Mouse (Mus musculus) B cell, adult 2 months (primary cell): ENCODE results near the gene Cadps2.

Source experiments
- DNase-seq, 2 experiments: peaks; one replicate each; pipeline ENCODE4 v3.0.0; 2022

The Cadps2 gene

DNA sequence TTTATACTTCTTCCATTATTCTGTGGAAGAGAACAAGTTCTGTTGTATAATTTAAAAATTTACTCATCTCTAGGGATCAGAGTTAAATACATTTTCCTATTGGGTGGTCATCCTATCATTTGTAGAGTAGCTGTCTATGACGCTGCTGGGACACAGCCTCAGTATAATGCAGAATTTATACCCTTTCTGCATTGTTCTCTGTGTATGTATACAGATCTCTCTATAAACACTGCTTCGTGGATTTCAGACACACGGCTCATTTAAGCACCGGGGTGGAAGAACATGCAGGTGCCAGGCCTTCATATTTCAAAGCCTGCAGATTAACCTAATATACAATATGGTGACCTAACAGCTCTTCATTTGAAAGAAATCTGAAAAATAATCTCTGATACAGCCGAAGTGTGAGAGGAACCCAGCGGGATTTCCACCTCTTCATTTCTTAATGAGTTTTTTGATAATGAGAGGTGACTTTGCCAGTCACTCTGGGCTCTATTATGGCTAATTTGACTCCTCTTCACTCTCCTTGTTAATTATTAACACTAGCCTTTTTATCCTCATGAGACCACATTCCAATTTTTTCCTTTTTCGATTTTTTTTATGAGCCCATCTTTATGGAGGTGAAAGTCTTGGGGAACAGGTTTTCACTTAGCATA is 501.7 kb downstream of the Cadps2 start:
- DNase-seq: no peak

DNA sequence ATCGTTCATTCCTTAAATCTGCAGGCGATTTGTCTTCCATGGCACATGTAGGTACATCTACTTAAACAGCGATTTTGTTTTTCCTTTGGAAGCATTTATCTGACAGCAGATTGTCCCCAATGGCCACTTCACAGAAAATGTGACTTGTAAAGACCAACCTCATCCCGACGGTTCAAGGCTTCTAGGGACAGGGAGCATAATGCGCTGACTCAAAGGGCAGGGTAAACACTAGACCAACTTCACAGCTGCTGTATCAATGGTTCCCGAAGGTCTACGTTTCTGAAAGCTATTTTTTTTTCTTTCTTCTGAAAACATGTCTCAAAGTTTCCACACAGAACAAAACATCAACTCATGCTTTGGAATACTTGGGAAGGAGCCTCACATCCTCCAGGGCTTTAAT is 524.3 kb downstream of the Cadps2 start:
- no peak for DNase-seq

GRCm38 (mm10) chr6:23314291-23314690 is 524.9 kb downstream of the Cadps2 start:
- no peak for DNase-seq

- no peak for DNase-seq
Observed at GRCm38 (mm10) chr6:23306046-23306445, 533.2 kb downstream of the Cadps2 start.

- no peak for DNase-seq
Observed at GRCm38 (mm10) chr6:23298596-23298995, 540.6 kb downstream of the Cadps2 start.

DNA sequence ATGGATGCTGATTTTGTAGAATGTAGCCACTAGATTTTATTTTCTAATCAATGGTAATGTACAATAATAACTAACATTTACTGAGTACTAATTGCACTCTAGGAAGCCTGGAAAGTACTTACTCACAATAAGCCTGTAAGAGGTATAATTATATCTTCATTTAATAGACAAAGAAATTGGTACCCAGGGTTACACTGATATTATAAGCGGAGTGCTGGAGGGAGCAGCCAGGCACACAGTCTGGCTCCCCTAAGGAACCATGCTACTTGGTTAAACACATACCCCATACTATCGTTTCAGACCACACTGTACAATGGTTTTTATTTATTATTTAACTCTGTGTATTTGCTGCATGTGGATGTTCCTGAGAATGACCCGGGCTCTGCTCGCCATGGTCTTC is 544.5 kb downstream of the Cadps2 start:
- no peak for DNase-seq

DNA sequence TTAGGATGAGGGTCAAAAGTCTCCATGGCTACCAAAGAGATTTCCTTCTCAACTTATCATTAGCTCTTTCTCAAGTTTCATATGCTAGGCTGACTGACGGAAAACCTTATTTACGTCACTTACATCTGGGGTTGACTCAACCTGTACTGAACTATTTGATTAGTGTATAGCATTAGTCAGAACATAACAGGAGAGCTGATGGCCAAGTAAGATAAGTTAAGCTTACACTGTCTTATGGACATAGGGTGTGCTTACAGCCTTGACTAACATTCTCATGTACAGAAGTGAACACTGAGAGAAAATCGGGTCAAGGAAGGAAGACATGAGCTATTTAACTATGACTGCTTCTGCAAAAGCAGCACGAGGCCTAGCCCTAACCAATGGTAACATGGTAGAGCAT is 550.5 kb downstream of the Cadps2 start:
- no peak for DNase-seq

DNA sequence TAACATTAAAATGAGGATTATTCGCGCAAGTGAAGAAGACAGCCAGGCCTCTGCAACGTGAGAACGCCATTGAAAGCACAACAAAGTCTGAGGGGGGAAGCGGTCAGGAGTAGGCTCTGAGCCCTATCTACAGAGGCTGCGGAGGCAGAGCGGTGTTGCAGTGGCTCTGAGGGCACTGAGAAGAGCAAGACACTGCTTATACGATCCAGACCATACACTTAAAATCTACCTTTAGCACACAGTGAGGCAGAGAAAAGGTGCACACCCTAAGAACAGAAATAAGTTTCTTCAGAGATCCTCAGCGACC is 557.8 kb downstream of the Cadps2 start:
- no peak for DNase-seq

- DNase-seq: no peak
Observed at GRCm38 (mm10) chr6:23280811-23281513, 558.3 kb downstream of the Cadps2 start.

DNA sequence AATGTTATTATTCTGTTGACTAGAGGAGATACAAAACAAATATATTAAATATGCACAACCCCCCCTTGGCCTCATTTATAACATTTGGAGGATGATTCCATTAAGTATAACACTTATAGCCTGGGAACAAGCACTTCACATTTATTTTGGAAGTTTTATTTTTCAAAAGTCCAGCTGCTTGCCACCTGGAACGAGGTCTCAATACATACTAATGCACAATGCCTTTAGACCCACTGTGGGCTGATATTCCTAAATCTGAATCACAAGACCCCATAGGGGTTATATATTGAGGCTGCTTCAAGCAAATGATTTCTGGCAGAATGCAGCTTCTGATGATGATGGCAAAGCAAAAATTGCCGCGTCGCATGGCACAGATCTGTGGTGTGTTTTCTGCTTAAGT is 565.7 kb downstream of the Cadps2 start:
- DNase-seq: no peak

GRCm38 (mm10) chr6:23272979-23273378 is 566.2 kb downstream of the Cadps2 start:
- DNase-seq: no peak

DNA sequence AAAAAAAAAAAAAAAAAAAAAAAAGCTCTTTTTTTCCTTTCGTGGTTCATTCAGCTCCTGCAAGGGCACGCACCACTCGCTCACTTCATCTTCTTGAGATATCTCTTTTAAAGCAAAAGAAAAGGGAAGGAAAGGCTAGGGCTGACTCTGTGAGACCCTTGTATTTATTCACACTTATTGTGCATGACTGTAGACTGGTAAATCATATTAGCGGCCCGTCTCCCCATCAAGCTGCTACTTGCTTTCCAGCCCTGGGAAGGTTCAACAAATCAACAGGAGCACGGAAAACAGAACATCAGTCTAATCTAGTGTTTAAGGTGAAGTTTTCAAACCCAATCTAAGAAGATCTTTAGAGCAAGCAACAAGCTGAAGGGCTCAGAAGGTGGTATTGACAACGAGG is 566.7 kb downstream of the Cadps2 start:
- no peak for DNase-seq

DNA sequence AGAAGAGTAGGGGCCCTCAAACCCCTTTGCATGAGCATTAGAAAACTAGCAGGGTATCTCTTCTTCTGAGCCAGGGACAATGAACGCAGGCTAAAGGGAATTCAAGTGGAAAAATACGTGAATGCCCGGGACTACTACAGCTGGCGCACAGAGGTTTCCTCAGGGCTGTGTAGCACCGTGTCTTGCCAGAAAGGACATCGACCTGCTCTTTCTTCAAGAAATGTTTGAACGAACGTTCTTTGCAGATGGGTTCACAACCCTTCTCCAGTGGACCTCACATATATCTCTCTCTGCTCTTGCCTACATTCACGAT is 578.5 kb downstream of the Cadps2 start:
- DNase-seq: no peak

DNA sequence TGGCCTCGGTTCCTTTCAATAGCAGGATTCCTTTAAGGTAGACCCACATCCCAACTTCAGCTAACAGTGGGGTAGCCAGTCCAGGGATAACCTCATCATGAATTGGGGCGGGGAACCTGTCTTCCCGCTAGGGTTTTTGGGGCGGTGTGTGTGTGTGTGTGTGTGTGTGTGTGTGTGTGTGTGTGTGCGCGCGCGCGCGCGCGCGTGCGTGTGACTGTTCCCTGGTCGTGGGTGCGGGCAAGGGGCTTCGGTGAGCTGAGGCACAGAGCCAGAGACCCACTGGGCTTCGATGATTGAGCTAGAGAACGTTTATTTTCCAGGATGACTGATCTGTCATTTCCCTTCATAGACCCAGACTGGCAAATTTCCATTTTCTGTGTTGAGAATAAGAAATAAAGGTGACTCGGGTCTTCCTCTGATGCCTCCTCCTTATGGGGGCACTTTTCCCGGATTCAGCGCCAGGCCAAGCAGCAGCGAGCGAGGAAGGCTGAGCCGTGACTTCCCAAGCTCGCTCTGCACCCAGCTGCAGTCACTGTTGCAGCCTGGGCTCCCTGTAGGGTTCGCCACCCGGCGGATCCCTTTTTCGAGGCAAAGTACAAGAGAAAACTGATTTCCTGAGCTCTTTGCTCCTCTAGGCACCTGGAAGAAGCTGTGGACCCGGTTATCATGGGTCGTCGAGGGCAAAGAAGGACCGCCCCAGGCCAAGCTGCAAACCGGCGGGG is 579.0 kb downstream of the Cadps2 start:
- DNase-seq: no peak

DNA sequence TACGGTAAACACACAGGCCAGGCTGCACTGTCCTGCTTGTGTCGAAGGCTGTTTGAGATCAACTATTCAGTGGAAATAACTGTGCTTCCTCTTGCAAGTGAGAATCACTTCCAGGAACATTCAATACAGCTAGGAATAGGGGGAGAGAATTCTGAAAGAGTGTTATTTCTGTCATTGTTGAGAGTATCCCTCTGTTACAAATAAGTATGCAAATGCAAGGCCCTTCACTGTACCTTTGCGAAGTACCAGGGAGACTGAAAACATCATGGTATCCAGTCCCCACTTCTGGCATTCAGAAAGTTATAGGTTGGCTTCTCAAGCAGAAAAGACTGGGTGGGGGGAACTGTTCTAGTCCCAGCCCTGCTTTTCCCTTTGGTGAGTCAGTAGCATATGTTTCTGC is 581.2 kb downstream of the Cadps2 start:
- no peak for DNase-seq

GRCm38 (mm10) chr6:23255161-23255560 is 584.1 kb downstream of the Cadps2 start:
- DNase-seq: no peak

- DNase-seq: no peak
Observed at GRCm38 (mm10) chr6:23254644-23255043, 584.6 kb downstream of the Cadps2 start.

DNA sequence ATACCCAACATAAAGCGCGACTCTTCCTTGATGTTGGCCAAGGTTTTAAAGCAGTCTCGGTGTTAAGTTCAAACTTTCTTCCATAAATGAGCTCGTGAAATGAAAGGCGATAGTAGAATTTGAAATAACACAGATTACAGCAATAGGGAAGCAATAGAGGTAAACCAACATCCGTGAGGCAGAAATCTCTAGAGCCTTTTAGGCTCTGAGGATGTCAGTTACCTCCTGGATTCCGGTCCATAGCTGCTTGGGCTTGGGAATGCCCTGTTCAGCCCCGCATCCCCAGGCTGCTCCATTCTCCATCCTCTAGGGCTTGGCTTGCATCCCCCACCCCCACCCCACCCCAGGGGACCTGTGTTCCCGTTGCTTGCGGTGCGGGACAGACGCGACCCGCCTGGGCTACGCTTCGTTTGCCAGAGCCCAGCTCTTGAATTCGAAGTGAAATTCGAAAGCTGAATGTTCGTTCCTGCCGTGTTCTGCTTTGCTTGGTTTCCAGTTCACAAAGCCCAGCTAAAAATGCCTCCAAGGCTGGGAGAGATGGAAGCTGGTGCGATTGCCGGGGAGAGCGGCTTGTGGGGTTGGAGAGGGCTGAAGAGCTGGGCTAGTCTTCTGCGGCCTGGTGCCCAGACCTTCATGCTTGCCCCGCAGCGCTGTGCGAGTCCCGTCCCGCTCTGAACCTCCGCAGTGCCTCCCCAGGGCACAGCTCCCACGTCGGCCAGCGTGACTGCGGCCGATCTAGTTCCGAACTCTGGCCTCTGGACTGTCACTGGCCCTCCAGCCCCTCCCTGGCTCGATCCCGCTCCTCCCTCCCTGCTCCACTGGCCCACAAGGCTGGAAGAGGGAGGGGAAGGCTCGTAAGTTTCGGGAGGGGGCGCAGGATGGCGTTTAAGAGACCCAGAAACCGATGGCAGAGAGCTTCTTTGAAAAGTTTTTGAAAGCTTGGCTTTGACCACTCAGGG is 585.6 kb downstream of the Cadps2 start:
- no peak for DNase-seq

GRCm38 (mm10) chr6:23252196-23253135 is 586.8 kb downstream of the Cadps2 start:
- DNase-seq: no peak

DNA sequence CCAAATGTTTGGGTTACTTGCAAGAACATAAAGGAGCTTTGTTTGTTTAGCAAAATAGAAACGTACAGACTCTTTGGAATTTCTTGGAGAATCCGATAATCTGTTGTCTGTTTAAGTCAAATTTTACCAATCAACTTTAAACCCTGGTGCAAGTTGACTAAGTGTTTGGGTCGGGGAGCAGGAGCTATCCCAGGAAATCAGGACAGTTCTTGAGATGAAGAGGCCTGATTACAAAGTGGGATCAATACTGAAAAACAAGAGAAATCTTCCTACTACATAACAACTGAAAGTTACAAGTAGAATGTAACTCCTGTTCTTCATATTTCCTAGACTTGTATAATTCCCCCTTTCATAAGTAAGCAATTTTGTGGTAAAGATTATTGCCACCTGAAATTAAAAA is 587.8 kb downstream of the Cadps2 start:
- DNase-seq: no peak

DNA sequence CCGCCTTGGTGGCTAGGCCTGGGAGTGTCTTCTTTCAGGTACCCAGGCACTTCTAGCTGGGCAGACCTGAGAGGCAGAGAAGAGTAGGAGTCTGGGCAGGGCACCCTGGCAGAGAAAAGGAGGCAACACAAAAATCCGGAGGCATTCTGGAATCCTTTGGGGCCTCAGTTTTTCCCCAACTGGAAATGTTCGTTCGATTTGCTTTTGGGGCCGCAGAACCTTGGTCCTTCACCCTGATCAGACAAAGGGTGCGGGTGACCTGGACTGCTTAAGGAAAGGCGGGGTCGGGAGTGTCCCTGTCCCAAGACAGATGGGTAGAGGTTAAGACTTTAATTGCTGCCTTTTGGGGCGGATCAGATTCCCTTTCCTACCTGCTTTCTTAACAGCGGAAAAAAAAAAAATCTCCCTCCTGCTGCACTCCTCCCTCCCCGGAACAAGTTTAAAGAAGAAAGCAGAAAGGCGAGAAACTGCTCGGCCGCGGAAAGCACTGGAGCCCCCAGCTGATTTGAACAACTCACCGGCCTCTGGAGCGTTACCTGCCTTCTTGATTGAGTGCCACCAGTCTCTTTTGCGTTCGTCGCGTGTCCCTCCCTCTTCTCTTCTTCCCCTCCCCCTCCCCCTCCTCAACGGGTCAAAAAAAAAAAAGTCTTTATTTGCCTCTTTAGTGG is 588.8 kb downstream of the Cadps2 start:
- no peak for DNase-seq
